Mouse (Mus musculus) hindbrain, postnatal 0 days (tissue): ENCODE measurements around the gene H2-M11. TPM values are rescaled to one million over a fixed set of nuclear protein-coding genes. Genes with fewer than 3 reads are reported as not detected.

Experiments
- ATAC-seq: fragments of 200-750 bp; cut with Nextera tagmentation; 2 replicates; pipeline ENCODE4 v1.8.0; 2017; ENCODE audit warnings: mild to moderate bottlenecking, moderate TSS enrichment, moderate library complexity
- DNase-seq: peaks from one replicate; pipeline ENCODE4 v3.0.0-alpha.2; 2015; ENCODE audit warnings: low spot score
- H3K27ac ChIP-seq: fragments of 300-500 bp; sonication (generic); 2 replicates; pipeline ENCODE4 v1.5.1; 2014; ENCODE audit warnings: mild to moderate bottlenecking
- H3K27me3 ChIP-seq: fragments of 300-500 bp; sonication (generic); 2 replicates; pipeline ENCODE4 v1.6.1; 2014; ENCODE audit warnings: low read length, mixed read lengths; ENCODE audit not compliant: insufficient read depth
- H3K36me3 ChIP-seq: fragments of 300-500 bp; sonication (generic); 2 replicates; pipeline ENCODE4 v1.6.1; 2014; ENCODE audit warnings: low read length, mixed read lengths; ENCODE audit not compliant: insufficient read depth
- H3K4me1 ChIP-seq: fragments of 300-500 bp; sonication (generic); 2 replicates; pipeline ENCODE4 v1.6.1; 2014; ENCODE audit warnings: antibody characterized with exemption, low read length, mixed read lengths; ENCODE audit not compliant: insufficient read depth
- H3K4me2 ChIP-seq: fragments of 300-500 bp; sonication (generic); 2 replicates; pipeline ENCODE4 v1.6.1; 2014; ENCODE audit warnings: low read depth, mild to moderate bottlenecking, low read length, moderate library complexity, mixed read lengths
- H3K4me3 ChIP-seq: fragments of 300-500 bp; sonication (generic); 2 replicates; pipeline ENCODE4 v1.5.1; 2014; ENCODE audit warnings: low read length
- H3K9ac ChIP-seq: fragments of 300-500 bp; sonication (generic); replicated peaks from 2 replicates; pipeline ENCODE4 v1.6.1; 2014; ENCODE audit warnings: mild to moderate bottlenecking, low read length, moderate library complexity, mixed read lengths
- H3K9me3 ChIP-seq: fragments of 300-500 bp; sonication (generic); 2 replicates; pipeline ENCODE4 v1.6.1; 2016; ENCODE audit warnings: low read length, mixed read lengths
- CTCF ChIP-seq: IDR thresholded peaks from 2 replicates; pipeline ENCODE4 v1.5.1; 2016; ENCODE audit warnings: antibody characterized with exemption, control low read depth, low read depth
- WGBS: fragments of 180-500 bp; shearing (Covaris S2); extraction: QIAGEN DNeasy Blood & Tissue Kit; methylation state at CpG from one replicate; pipeline ENCODE4 v1.1.7; 2014; 5-methylcytosine and 5-hydroxymethylcytosine counted together
- polyA plus RNA-seq: library from polyadenylated mRNA; unstranded; fragments of >200 nt; fragmentation: Nextera tagmentation; extraction: Ambion mirVana; gene quantifications from 2 replicates; pipeline ENCODE4 v1.2.1, GENCODE M21; 2015
- total RNA-seq: library from RNA; depleted of rRNA; stranded (reverse); fragments of >200 nt; gene quantifications from 2 replicates; pipeline ENCODE4 v1.2.3, GENCODE M21; 2014; rRNA removed

The H2-M11 gene
- total RNA-seq (not detected in 2 replicates), polyA plus RNA-seq (not detected in 2 replicates)

GRCm38 (mm10) chr17:36546775-36547174 is at the start of gene H2-M11:
TSS of gene H2-M11 (plus strand) at chr17:36547075.
- Histone ChIP-seq H3K4me3 (no peak within 1 kb of the TSS), H3K4me2 (no peak within 1 kb of the TSS), H3K27me3 (no peaks in the 10 kb centered on the region), H3K9ac (no peak within 1 kb of the TSS), H3K27ac (no peak within 1 kb of the TSS), H3K4me1 (no peaks in the 10 kb centered on the region), H3K36me3 (no peaks in the 10 kb centered on the region), H3K9me3 (no peaks in the 10 kb centered on the region)
- DNase-seq, result no peak
- WGBS, result 63% methylated on average over 3 of the region's 3 CpGs
- TF ChIP-seq CTCF, result no peak
- ATAC-seq, result no peak

DNA sequence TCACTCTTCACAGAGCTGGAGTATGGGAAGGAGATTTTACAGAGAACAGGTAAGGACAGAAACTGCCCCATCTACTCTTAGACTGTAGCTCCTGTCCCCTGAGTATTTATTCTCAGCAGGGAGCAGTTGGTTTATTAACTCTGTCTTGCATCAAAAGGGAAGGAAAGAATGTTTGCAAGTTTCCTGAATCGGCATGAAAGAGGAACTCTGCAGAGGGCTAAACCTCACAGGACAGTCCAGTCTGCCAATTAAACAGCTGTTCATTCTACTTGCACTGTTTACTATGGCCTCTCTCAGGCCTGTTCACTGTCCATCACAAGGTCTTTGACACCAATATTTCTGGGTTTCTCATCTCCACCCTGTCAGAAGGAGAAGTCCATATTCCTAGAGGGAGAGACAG is 46.4 kb upstream of the H2-M11 start:
- no peak for ATAC-seq
- H3K27me3 ChIP-seq, result no peaks in the 10 kb centered on the region
- no peak overlapping the region for H3K27ac ChIP-seq
- TF ChIP-seq CTCF, result no peak
- H3K9ac ChIP-seq, result no peak overlapping the region
- H3K4me3 ChIP-seq, result no peak overlapping the region
- H3K4me1 ChIP-seq, result no peaks in the 10 kb centered on the region
- H3K36me3 ChIP-seq, result no peaks in the 10 kb centered on the region
- no peak for DNase-seq
- no peaks in the 10 kb centered on the region for H3K9me3 ChIP-seq
- 78% methylated on average over 1 of the region's 1 CpGs for WGBS
- H3K4me2 ChIP-seq, result no peak overlapping the region

- TF ChIP-seq CTCF, result no peak
- ATAC-seq, result no peak
- Histone ChIP-seq H3K9me3 (no peaks in the 10 kb centered on the region), H3K9ac (no peak overlapping the region), H3K4me3 (no peak overlapping the region), H3K27me3 (no peaks in the 10 kb centered on the region), H3K4me2 (no peak overlapping the region), H3K36me3 (no peaks in the 10 kb centered on the region), H3K4me1 (no peaks in the 10 kb centered on the region), H3K27ac (no peak overlapping the region)
- DNase-seq, result no peak
Measured at GRCm38 (mm10) chr17:36503910-36504309, 43.0 kb upstream of the H2-M11 start.

Other genes starting within 250 kb of the H2-M11 start
- not detected in 2 replicates for gene H2-M10.1, start 220.9 kb upstream of the H2-M11 start, total RNA-seq
- gene H2-M10.1, start 220.9 kb upstream of the H2-M11 start, polyA plus RNA-seq, result not detected in 2 replicates
- gene H2-M10.3, start 178.7 kb upstream of the H2-M11 start, total RNA-seq, result not detected in 2 replicates
- not detected in 2 replicates for gene H2-M10.3, start 178.7 kb upstream of the H2-M11 start, polyA plus RNA-seq
- not detected in 2 replicates for gene H2-M10.4, start 84.7 kb upstream of the H2-M11 start, total RNA-seq
- gene H2-M10.4, start 84.7 kb upstream of the H2-M11 start, polyA plus RNA-seq, result not detected in 2 replicates
- gene H2-M9, start 95.6 kb downstream of the H2-M11 start, total RNA-seq, result not detected in 2 replicates
- not detected in 2 replicates for gene H2-M9, start 95.6 kb downstream of the H2-M11 start, polyA plus RNA-seq
- gene H2-M1, start 125.1 kb downstream of the H2-M11 start, total RNA-seq, result not detected in 2 replicates
- not detected in 2 replicates for gene H2-M1, start 125.1 kb downstream of the H2-M11 start, polyA plus RNA-seq
- not detected in 2 replicates for gene H2-M10.5, start 225.8 kb downstream of the H2-M11 start, total RNA-seq
- not detected in 2 replicates for gene H2-M10.5, start 225.8 kb downstream of the H2-M11 start, polyA plus RNA-seq